Mouse (Mus musculus): ENCODE data around the gene Umps.

Gene Umps

DNA sequence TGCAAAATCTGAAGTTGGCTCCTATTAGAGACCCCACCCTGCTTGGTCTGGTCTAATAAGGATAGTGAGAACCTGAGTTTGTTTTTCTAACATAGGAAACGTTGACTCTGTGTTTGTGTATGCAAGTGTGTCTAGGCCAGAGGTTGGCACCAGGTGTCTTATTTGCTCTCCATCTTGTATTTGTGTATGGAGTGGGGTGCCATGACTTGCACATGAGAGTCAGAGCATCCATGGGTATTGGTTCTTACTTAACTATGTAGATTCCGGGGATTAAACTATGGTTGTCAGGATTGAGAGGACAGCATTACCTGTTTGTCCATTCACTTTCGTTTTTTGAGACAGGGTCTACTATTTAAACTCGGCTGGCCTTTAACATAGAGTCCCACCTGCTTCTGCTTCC is 13.8 kb downstream of the Umps start:
- DNase-seq = no peak

- peak; percentile 90 to 92 for DNase-seq
Observed at GRCm38 (mm10) chr16:33950830-33951229, 16.0 kb downstream of the Umps start.

GRCm38 (mm10) chr16:33950386-33950785 is 16.5 kb downstream of the Umps start:
- no peak for DNase-seq

DNA sequence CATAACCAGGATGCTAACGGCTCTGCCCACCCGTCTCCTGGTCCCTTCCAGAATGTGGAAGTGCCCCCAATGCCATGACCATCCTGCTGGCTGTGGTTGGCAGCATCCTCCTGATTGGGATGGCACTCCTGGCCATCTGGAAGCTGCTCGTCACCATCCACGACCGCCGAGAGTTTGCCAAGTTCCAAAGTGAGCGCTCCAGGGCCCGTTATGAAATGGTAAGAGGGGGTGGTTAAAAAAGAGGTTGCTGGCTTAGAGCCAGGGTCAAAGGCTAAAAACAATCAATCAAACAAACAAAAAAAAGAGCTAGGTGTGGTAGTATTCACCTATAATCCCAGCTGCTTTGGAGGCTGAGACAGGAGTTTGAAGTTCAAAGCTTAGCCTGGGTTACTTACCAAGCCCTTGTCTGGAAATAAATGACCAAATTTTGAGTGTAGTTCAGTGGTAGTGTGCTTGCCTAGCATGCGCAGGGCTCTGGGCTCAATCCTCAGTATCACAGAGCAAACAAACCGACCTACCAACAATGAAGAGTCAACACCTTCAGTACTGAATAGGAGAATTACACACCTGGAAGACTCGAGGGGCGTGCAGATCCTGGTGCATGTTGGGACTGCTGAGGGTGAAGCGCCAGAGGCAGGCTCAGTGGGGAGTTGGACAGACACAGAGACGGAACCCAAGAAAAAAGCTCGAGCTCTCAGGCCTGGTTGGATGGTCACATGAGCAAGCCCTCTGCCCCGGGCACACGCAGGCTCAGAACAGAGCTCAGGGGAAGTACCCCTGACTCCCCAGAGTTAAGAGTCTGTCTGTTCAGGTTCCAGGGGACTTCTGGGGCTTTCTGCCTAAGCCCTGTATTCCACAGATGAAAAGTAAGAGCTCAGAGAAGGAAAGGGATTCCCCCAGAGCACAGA is 18.9 kb downstream of the Umps start:
- no peak for DNase-seq

- peak in 1 of 2 experiments; percentile 58 for DNase-seq
Observed at GRCm38 (mm10) chr16:33946021-33946420, 20.8 kb downstream of the Umps start.

GRCm38 (mm10) chr16:33944772-33945171 is 22.1 kb downstream of the Umps start:
- DNase-seq = peak; percentile 66 to 77

GRCm38 (mm10) chr16:33944126-33944525 is 22.7 kb downstream of the Umps start:
- no peak for DNase-seq

GRCm38 (mm10) chr16:33943388-33943787 is 23.4 kb downstream of the Umps start:
- no peak for DNase-seq

- peak; percentile 82 to 88 for DNase-seq
Observed at GRCm38 (mm10) chr16:33942341-33942740, 24.5 kb downstream of the Umps start.

- DNase-seq = peak; percentile 70 to 80
Observed at GRCm38 (mm10) chr16:33941271-33941781, 25.5 kb downstream of the Umps start.

DNA sequence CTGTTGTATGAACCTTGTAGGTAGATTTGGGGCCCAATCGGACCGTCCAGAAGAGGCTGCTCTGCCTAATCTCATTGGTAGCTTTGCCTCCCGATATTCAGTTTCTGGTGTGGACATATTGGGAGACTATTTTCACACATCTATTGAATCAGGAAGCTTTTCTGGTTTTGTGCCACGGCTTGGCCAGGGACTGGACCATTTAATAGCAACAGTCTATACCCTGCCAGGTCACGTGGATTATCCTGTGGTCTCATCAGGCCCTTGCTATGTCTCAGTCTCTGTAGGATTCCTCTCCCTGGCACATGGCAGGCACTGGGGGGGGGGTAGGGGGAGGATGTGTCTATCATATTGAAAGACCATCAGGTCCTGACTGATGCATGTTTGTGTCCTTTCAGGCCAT is 26.7 kb downstream of the Umps start:
- no peak for DNase-seq

- DNase-seq = peak; percentile 59 to 74
Observed at GRCm38 (mm10) chr16:33939636-33940035, 27.2 kb downstream of the Umps start.

DNA sequence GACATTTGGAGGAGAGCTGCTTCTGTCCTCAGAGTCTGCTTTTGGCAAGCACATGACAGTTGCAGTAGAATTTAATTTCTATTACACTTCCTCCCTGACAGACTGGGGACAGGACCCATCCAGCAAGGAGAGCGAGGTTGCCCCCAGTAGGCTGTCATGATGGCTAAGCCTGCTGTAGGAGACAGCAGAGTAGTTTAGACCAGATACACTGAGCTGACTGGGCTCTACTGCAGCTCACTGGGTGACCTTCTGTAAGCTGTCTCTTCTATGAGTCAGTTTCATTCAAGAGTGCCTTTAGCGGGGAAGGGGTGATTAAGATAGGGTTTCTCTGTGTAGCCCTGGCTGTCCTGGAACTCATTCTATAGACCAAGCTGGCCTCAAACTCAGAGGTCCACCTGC is 27.7 kb downstream of the Umps start:
- DNase-seq = no peak

DNA sequence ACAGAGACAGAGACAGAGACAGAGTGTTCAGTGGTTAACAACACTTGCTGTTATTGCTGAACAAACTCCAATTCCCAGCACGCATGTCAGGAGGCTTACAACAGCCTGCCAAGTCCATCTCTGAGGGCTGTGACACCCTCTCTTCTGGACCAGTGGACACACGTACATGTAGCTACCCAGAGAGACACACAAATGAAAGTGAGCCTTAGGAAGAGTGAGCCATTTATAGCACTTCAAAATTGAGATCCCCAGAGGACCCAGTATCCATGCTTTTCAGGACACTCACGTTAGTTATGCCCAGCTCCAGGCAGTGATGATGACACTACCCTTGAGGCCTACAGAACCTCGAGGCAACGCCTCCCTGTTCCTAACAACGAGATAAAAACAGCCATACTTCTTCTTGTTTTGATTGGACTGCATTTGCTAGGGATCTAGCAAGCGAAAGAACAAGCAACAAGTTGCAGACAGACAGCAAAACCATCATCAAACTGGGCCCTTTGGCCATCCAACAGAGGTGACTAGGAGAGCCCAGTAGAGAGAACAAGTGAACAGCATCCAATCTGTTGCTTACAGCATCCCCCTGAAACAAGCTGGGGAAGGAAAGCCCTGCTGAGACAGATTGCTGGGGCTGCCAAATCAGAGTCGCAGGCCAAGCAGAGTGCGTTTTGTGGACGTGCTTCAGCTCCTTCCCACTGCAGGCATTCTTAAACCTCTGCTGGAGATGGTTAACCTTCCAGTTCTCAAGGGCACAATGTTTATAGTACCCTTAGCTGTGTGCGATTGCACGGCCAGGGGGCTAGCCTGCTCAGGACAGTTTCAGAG is 28.3 kb downstream of the Umps start:
- DNase-seq = no peak

DNA sequence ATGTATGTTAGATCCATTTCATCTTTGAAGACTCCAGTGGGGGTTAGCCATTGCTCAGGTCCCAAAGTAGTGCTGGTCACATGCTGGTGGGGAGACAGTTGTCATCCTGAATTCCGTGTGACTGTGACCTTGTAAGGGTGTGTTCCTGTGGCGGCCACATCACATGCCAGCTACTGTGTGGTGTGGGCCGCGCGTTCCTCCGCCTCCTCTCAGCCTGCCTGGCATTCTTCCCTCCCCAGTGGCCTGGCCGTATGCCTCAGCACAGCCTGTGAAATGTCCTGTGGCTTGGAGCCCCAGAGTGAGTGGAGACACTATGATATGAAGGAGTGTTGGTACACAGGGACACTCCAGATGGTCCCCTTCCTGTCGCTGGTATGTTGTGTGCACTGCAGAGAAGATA is 29.3 kb downstream of the Umps start:
- peak; percentile 52 to 67 for DNase-seq

GRCm38 (mm10) chr16:33936885-33937284 is 30.0 kb downstream of the Umps start:
- no peak for DNase-seq

DNA sequence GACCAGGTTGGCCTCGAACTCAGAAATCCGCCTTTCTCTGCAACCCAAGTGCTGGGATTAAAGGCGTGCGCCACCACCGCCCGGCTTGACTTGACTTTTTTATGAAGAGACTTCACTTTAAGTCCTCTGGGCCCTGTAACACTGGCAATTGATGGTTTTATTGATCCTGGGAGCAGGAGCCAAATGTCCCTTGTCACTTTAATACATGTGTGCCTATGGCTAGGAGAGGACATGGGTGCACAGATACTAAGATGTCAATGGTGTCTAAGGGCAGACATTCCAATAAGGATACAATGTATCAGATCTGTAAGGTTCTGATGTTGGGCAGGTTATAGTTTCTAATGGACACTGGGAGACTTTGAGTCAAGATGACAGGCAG is 31.4 kb downstream of the Umps start:
- DNase-seq = no peak

GRCm38 (mm10) chr16:33934701-33935406 is 32.0 kb downstream of the Umps start:
- DNase-seq = peak; percentile 84 to 88

DNA sequence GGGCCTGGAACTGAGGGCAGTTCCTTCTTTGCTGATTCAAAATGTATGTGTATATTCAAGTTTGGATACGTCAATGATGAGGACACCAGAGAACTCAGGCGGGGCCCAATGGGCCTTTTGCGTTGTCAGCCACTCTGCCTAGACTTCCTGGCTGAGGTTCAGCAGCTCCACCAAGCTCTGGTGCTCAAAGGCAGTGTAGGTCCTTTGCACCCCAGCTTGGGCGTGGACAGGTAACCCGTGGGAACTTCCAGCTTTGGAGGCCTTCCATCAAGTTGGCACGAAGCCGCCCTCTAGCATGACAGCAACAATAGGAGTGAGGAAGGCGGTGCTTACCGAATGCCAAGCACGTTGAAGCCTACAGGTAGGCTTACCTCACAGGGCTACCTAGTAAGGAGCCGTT is 33.4 kb downstream of the Umps start:
- no peak for DNase-seq

- DNase-seq = no peak
Observed at GRCm38 (mm10) chr16:33932126-33932525, 34.7 kb downstream of the Umps start.

DNA sequence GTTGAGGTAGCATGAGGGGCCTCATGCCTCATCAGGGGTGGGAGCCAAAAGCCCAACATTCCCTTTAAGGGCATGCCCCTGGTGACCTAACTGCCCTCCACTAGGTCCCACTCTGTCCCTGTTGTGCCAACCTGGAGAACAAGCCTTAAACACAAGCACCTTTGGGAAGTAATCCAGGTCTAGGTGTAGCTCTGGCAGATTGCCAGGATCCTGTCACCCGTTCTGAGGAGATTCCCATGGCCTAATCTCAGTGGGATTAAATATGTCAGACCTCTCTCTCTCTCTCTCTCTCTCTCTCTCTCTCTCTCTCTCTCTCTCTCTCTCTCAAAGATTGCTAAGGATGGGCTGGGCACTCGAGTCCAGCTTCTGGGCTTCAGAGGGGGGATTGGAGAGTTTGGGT is 35.2 kb downstream of the Umps start:
- no peak for DNase-seq

DNA sequence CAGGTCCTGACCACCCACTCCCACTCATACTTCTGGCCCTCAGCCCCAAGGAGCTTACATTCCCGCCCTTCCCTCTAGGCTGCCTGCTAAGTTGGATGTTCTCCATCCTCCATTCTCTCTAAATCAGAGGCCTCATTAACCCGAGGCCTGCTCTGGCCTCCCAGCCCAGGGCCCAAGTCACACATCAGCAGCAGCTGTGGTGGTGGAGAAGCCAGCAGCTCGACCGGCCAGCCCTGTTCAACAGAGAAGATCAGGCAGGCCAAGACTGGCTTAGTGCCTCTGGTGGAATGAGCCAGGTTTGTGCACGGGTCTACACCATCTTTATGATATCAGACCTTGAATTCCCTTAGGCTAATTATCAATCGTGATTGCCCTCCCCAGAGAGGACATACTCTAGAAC is 36.1 kb downstream of the Umps start:
- peak; percentile 42 to 67 for DNase-seq

Measured in kidney, postnatal 4 days (tissue).